Mouse (Mus musculus): ENCODE measurements around the gene Slk.
"Not testable (repeated sequence)": the region's sequence is repeated elsewhere in the genome, so short reads cannot be mapped to it uniquely, and the experiment has no call there.

The Slk gene

GRCm38 (mm10) chr19:47571981-47572380 lies 7.5 kb upstream of the Slk start:
- DNase-seq = not testable (repeated sequence)

GRCm38 (mm10) chr19:47573718-47574117 lies 5.8 kb upstream of the Slk start:
- no peak for DNase-seq

- no peak for DNase-seq
Observed at GRCm38 (mm10) chr19:47578581-47579224, 775 bp upstream of the Slk start.

GRCm38 (mm10) chr19:47579788-47580631 lies 532 bp downstream of the Slk start:
- peak; percentile 15 for DNase-seq

GRCm38 (mm10) chr19:47585772-47586171 lies 6.3 kb downstream of the Slk start:
- no peak for DNase-seq

- no peak for DNase-seq
Observed at GRCm38 (mm10) chr19:47587009-47587408, 7.5 kb downstream of the Slk start.

GRCm38 (mm10) chr19:47608513-47608912 lies 29.0 kb downstream of the Slk start:
- no peak for DNase-seq

- no peak for DNase-seq
Observed at GRCm38 (mm10) chr19:47613442-47613841, 34.0 kb downstream of the Slk start.

GRCm38 (mm10) chr19:47621478-47621877 lies 42.0 kb downstream of the Slk start:
- no peak for DNase-seq

- DNase-seq = no peak
Observed at GRCm38 (mm10) chr19:47624940-47625711, 45.6 kb downstream of the Slk start.

GRCm38 (mm10) chr19:47627450-47627849 lies 48.0 kb downstream of the Slk start:
- DNase-seq = no peak

- no peak for DNase-seq
Observed at GRCm38 (mm10) chr19:47629068-47629467, 49.6 kb downstream of the Slk start.

GRCm38 (mm10) chr19:47630381-47630780 lies 50.9 kb downstream of the Slk start:
- DNase-seq = no peak

- no peak for DNase-seq
Observed at GRCm38 (mm10) chr19:47631799-47632198, 52.3 kb downstream of the Slk start.

- no peak for DNase-seq
Observed at GRCm38 (mm10) chr19:47635380-47635779, 55.9 kb downstream of the Slk start.

GRCm38 (mm10) chr19:47643910-47644309 lies 64.4 kb downstream of the Slk start:
- DNase-seq = no peak

- no peak for DNase-seq
Observed at GRCm38 (mm10) chr19:47645583-47645982, 66.1 kb downstream of the Slk start.

- no peak for DNase-seq
Observed at GRCm38 (mm10) chr19:47646508-47647120, 67.1 kb downstream of the Slk start.

- DNase-seq = no peak
Observed at GRCm38 (mm10) chr19:47649071-47649470, 69.6 kb downstream of the Slk start.

GRCm38 (mm10) chr19:47650366-47651159 lies 71.1 kb downstream of the Slk start:
- DNase-seq = no peak

GRCm38 (mm10) chr19:47651160-47651480 lies 71.6 kb downstream of the Slk start:
- DNase-seq = no peak

- no peak for DNase-seq
Observed at GRCm38 (mm10) chr19:47652255-47652654, 72.8 kb downstream of the Slk start.

Data from right cerebral cortex, postnatal 14 days (tissue).